Mouse (Mus musculus) layer of hippocampus, adult 2 months (tissue): ENCODE measurements around the gene Cgnl1. TPM values are rescaled to one million over a fixed set of nuclear protein-coding genes. Genes with fewer than 3 reads are reported as not detected.
A peak's percentile ranks its signal among the peaks of the same experiment; 100 is the strongest.

Experiments used
- DNase-seq, 2 experiments: peaks; one replicate each; pipeline ENCODE4 v3.0.0; 2022; ENCODE audit warnings: low spot score in 2 of 2
- H3K27ac ChIP-seq: fragments of 200-600 bp; 2 replicates; pipeline ENCODE4 v1.8.1; 2022
- H3K4me3 ChIP-seq: fragments of 200-600 bp; 2 replicates; pipeline ENCODE4 v1.8.1; 2022; ENCODE audit warnings: mild to moderate bottlenecking
- CTCF ChIP-seq: fragments of 200-600 bp; conservative IDR thresholded peaks from 2 replicates; pipeline ENCODE4 v1.8.1; 2022; ENCODE audit warnings: antibody characterized with exemption, mild to moderate bottlenecking, moderate library complexity
- total RNA-seq, 2 experiments: library from RNA; stranded (reverse); gene quantifications; 2 replicates each; pipeline ENCODE4 v1.2.3; 2021

Cgnl1 gene
- total RNA-seq, 2 experiments from 2014 or later: 6.6 to 7.9 TPM

- no peak overlapping the region for H3K4me3 ChIP-seq
- H3K27ac ChIP-seq: no peak overlapping the region
- peak; percentile 67 for TF ChIP-seq CTCF
- DNase-seq: no peak
These were observed 158.4 kb downstream of the Cgnl1 start for GRCm38 (mm10) chr9:71612981-71613380.

- no peak overlapping the region for H3K4me3 ChIP-seq
- no peak for TF ChIP-seq CTCF
These were observed 159.5 kb downstream of the Cgnl1 start for GRCm38 (mm10) chr9:71611876-71612275.

GRCm38 (mm10) chr9:71609010-71609409, 162.4 kb downstream of the Cgnl1 start:
- no peak overlapping the region for H3K27ac ChIP-seq

More at GRCm38 (mm10) chr9:71611876-71612275, 159.5 kb downstream of the Cgnl1 start:
- DNase-seq: no peak
- H3K27ac ChIP-seq: no peak overlapping the region

GRCm38 (mm10) chr9:71606296-71607057, 164.9 kb downstream of the Cgnl1 start:
- DNase-seq: no peak
- TF ChIP-seq CTCF: no peak
- no peak overlapping the region for H3K27ac ChIP-seq
- H3K4me3 ChIP-seq: no peak overlapping the region

More at GRCm38 (mm10) chr9:71609010-71609409, 162.4 kb downstream of the Cgnl1 start:
- DNase-seq: no peak
- no peak for TF ChIP-seq CTCF
- H3K4me3 ChIP-seq: no peak overlapping the region

- no peak for DNase-seq
- Histone ChIP-seq H3K27ac (no peak overlapping the region), H3K4me3 (no peak overlapping the region)
- TF ChIP-seq CTCF: no peak
These were observed 166.3 kb downstream of the Cgnl1 start for GRCm38 (mm10) chr9:71604914-71605635.

- TF ChIP-seq CTCF: no peak
- Histone ChIP-seq H3K4me3 (no peak overlapping the region), H3K27ac (no peak overlapping the region)
- no peak for DNase-seq
These were observed 171.5 kb downstream of the Cgnl1 start for GRCm38 (mm10) chr9:71599861-71600260.

GRCm38 (mm10) chr9:71596888-71597287, 174.5 kb downstream of the Cgnl1 start:
- TF ChIP-seq CTCF: no peak

GRCm38 (mm10) chr9:71592577-71593285, 178.7 kb downstream of the Cgnl1 start:
- Histone ChIP-seq H3K4me3 (peak overlapping the region; percentile 52), H3K27ac (no peak overlapping the region)
- DNase-seq: no peak
- no peak; the same call in 1 of the 2 replicates for TF ChIP-seq CTCF

More at GRCm38 (mm10) chr9:71596888-71597287, 174.5 kb downstream of the Cgnl1 start:
- H3K4me3 ChIP-seq: no peak overlapping the region
- H3K27ac ChIP-seq: no peak overlapping the region
- DNase-seq: no peak

- DNase-seq: peak; percentile 42 to 61
- no peak for TF ChIP-seq CTCF
- no peak within 1 kb of the TSS for H3K27ac ChIP-seq
These were observed 179.4 kb downstream of the Cgnl1 start, which contains the start of gene Myzap for GRCm38 (mm10) chr9:71591938-71592548. Gene Myzap (minus strand): TSS chr9:71592360.

GRCm38 (mm10) chr9:71591106-71591505, 180.3 kb downstream of the Cgnl1 start:
- H3K27ac ChIP-seq: no peak overlapping the region
- no peak for TF ChIP-seq CTCF
- H3K4me3 ChIP-seq: no peak overlapping the region
- no peak for DNase-seq

More at GRCm38 (mm10) chr9:71591938-71592548, 179.4 kb downstream of the Cgnl1 start, which contains the start of gene Myzap:
- peak within 1 kb of the TSS; percentile 52 for H3K4me3 ChIP-seq

- Histone ChIP-seq H3K4me3 (no peak overlapping the region), H3K27ac (no peak overlapping the region)
- no peak for DNase-seq
- no peak for TF ChIP-seq CTCF
These were observed 181.6 kb downstream of the Cgnl1 start for GRCm38 (mm10) chr9:71589771-71590170.

GRCm38 (mm10) chr9:71588930-71589592, 182.3 kb downstream of the Cgnl1 start:
- no peak overlapping the region for H3K27ac ChIP-seq
- DNase-seq: no peak
- TF ChIP-seq CTCF: no peak
- no peak overlapping the region for H3K4me3 ChIP-seq
